Mouse (Mus musculus) testis, adult 2 months (tissue): ENCODE data around the gene Otulin. TPM values are rescaled to one million over a fixed set of nuclear protein-coding genes. Genes with fewer than 3 reads are reported as not detected.

Source experiments
- H3K27ac ChIP-seq: fragments of 200-500 bp; 2 replicates; pipeline ENCODE4 v1.5.1; 2012; ENCODE audit warnings: low read depth, low read length; ENCODE audit not compliant: control insufficient read depth, insufficient read depth
- H3K27me3 ChIP-seq: fragments of 200-500 bp; 2 replicates; pipeline ENCODE4 v1.6.1; 2012; ENCODE audit warnings: mild to moderate bottlenecking, low read length, moderate library complexity; ENCODE audit not compliant: control insufficient read depth, insufficient read depth
- H3K36me3 ChIP-seq: fragments of 200-500 bp; 2 replicates; pipeline ENCODE4 v1.6.1; 2012; ENCODE audit warnings: mild to moderate bottlenecking, low read length; ENCODE audit not compliant: control insufficient read depth, insufficient read depth
- H3K4me1 ChIP-seq: fragments of 200-500 bp; 2 replicates; pipeline ENCODE4 v1.6.1; 2012; ENCODE audit warnings: low read length; ENCODE audit not compliant: control insufficient read depth, insufficient read depth
- H3K4me3 ChIP-seq: fragments of 200-500 bp; 2 replicates; pipeline ENCODE4 v1.5.1; 2012; ENCODE audit warnings: low read depth, mild to moderate bottlenecking, low read length, moderate library complexity, mixed read lengths; ENCODE audit not compliant: control insufficient read depth
- CTCF ChIP-seq: fragments of 200-500 bp; IDR thresholded peaks from 2 replicates; pipeline ENCODE4 v1.5.1; 2012; ENCODE audit warnings: low read depth, mild to moderate bottlenecking, inconsistent platforms, low read length, moderate library complexity; ENCODE audit not compliant: control insufficient read depth, insufficient read depth, insufficient replicate concordance
- POLR2A ChIP-seq: fragments of 200-500 bp; IDR thresholded peaks from 2 replicates; pipeline ENCODE4 v1.6.1; 2012; ENCODE audit warnings: low read depth, mild to moderate bottlenecking, inconsistent platforms, low read length, moderate library complexity; ENCODE audit not compliant: control insufficient read depth
- polyA plus RNA-seq: library from polyadenylated mRNA; depleted of rRNA; stranded (reverse); fragments of >200 nt; gene quantifications from 2 replicates; pipeline ENCODE4 v1.2.3, GENCODE M21; 2012; rRNA removed

Otulin gene
- polyA plus RNA-seq, 1 experiment, result 11.2 TPM

DNA sequence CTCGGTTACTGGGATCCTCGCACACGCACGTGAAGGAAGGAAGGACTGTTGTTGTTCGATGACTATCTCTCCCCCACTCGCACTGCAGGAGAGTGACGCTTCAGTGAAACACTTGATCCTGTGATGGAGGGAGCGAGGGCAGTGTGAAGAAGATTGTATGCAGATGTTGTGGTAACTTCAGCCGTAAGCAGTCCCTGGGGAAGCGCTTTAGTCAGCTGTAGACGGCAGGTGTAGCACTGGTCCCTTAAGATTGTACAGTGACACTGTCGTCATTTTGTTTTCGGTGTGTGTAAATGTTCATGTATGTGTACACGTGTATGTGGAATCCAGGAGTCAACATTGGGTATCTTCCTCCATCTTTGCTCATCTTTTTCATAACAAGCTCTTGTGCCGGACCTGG lies 130.1 kb downstream of the Otulin start:
- Histone ChIP-seq H3K36me3 (no peaks in the 10 kb centered on the region), H3K27ac (no peak overlapping the region), H3K4me3 (no peak overlapping the region), H3K4me1 (no peaks in the 10 kb centered on the region), H3K27me3 (no peaks in the 10 kb centered on the region)
- TF ChIP-seq POLR2A, result no peak

DNA sequence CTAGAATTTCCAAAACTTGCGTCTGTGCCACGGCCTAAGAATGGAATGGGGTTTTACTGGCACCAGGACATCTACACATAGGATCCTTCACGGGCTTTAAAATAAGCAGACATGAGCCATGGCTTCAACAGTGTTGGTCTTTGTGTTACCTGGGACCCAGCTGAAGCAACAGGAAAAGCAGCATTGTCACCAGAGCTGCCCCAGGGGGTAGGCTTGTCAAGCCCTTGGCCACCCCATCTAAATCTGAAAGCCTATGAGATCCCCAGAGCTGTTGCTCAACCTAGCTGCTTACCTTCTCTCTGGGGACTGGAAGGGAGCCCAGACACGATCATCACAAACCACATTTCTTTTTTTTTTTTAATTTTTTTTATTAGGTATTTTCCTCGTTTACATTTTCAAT lies 132.4 kb downstream of the Otulin start:
- Histone ChIP-seq H3K36me3 (no peaks in the 10 kb centered on the region), H3K27me3 (no peaks in the 10 kb centered on the region), H3K4me1 (peaks cover 2% of the 10 kb centered on the region; the same call in 1 of the 2 replicates), H3K4me3 (no peak overlapping the region), H3K27ac (no peak overlapping the region)
- no peak for TF ChIP-seq POLR2A
- TF ChIP-seq CTCF, result no peak

DNA sequence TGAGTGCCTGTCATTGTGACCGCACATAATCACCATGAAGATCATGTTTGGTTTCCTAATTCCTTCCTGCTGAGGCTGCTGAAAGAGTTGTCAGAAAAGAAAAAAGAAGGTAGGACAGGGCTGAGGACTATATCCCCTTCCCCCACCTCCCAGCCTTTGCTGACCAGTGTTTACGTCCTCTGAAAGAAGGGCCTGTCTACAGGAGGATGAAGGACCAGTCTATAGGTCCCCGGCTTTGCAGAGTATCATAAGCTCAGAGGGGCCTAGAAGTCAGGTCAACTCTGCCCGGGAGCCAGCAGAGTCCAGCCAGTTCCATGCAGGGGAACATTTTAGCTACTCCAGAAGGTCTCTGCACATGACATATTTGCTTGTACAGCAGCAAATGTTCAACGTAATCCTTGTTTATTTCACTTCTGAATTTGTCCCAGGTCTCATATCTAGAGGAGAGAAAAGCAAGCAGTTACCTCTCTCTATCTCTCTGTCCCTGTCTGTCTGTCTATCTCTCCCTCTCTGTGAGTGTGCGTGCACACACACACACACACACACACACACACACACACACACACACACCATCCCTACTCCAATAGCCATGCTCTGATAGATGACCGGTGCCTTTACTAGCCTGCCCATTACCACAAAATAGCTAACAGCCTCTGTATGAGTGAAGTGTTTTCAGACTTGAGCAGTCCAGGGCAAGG lies 133.0 kb downstream of the Otulin start:
- Histone ChIP-seq H3K36me3 (no peaks in the 10 kb centered on the region), H3K4me1 (peaks cover 2% of the 10 kb centered on the region; the same call in 1 of the 2 replicates), H3K27ac (no peak overlapping the region), H3K4me3 (no peak overlapping the region), H3K27me3 (no peaks in the 10 kb centered on the region)
- TF ChIP-seq CTCF (no peak), POLR2A (no peak)

DNA sequence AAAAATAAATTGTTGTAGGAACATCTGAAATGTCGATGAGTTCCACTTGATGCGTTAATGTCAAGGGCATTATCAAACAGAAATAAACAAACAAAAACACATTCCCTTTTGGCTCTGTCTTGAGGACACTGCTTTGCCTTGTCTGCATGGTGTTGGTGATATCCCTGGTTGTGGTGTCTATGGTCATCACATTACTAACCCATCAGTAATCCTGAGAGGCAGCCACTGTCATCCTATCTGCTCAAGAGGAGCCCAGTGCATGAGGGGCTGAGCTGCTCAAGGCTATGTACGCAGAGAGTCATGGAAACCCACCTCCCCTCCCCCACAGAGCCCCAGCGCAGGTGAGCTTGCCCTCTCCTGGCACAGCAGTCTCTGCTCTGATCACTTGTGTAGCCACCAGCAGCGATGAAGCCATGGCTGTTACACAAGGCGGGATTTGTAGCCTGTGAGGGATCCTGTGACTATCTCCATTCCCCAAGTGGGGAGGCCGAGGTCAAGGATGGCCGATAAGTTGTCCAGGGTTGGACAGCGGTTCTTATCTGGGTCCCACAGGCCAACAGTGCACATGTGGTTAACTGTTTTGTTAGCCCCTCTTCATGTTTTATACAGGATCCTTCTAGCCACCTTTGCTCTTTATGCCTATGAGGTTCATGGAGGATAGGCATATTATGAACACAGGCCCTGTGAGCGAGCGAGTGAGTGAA lies 133.7 kb downstream of the Otulin start:
- Histone ChIP-seq H3K27me3 (no peaks in the 10 kb centered on the region), H3K4me3 (no peak overlapping the region), H3K27ac (no peak overlapping the region; the same call in 1 of the 2 replicates), H3K36me3 (no peaks in the 10 kb centered on the region), H3K4me1 (peaks cover 2% of the 10 kb centered on the region; the same call in 1 of the 2 replicates)
- TF ChIP-seq CTCF, result no peak

DNA sequence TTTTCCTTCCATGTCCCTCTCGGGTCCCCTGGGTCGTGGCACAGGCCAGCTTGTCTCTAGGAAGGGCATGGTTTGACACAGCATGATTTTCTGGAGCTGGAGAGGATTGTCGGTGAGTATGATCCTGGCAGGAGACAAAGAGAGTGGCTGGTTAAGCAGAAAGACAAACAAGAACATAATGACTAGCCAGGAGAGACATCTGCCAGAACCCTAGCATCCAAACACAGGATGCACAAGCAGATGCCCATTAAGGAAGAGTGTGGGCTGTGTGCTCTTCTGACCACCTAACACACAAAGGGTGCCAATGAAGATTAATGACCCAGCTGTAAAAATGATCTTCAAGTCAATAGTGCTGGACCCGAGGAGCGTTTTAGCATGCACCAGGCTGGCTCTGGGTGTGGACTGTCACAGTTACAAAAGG lies 134.5 kb downstream of the Otulin start:
- Histone ChIP-seq H3K27me3 (no peaks in the 10 kb centered on the region), H3K4me1 (peaks cover 2% of the 10 kb centered on the region; the same call in 1 of the 2 replicates), H3K4me3 (no peak overlapping the region), H3K36me3 (no peaks in the 10 kb centered on the region), H3K27ac (no peak overlapping the region)
- TF ChIP-seq POLR2A, result no peak
- TF ChIP-seq CTCF, result no peak

DNA sequence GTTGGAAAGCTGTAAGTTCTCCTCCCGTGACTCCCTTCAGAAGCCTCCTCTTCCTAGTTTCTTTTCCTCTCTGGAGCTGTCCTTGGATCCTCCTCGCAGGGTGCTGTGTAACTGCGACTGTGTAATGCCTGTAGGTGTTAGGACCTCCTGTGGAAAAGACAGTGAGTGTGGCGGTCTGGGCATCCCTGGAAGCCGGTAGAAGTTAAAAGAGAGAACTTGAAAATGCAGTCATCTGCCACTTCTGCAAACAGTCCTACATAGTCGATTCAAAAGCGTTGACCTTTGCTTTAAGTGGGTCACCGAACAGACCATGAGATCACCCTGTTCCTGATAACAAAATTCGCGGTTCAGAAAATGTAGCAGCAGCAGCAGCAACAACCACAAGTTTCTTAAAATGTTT lies 137.0 kb downstream of the Otulin start:
- Histone ChIP-seq H3K27ac (peak overlapping the region; percentile 51; the same call in 1 of the 2 replicates), H3K4me1 (peaks cover 2% of the 10 kb centered on the region; the same call in 1 of the 2 replicates), H3K36me3 (no peaks in the 10 kb centered on the region), H3K27me3 (no peaks in the 10 kb centered on the region), H3K4me3 (no peak overlapping the region)
- TF ChIP-seq POLR2A (no peak), CTCF (no peak)

DNA sequence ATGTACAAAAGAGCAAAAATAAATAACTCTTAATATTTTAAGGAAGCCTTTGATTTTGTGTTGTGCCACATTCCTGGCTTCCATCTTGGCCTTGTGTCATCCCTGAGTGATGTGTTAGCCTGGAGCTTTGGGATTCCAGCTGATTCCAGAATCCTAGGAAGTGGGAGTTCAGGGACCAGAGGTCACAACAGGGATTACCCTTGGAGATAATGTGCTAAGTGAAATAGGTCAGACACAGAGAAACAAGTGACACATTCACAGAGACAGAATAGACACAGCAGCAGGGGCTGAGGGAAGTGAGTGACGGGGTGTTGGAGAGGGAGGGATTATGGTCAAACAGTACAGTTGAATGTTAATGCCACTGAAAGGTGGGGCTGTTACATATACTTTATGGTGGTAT lies 137.8 kb downstream of the Otulin start:
- no peaks in the 10 kb centered on the region for H3K27me3 ChIP-seq
- no peaks in the 10 kb centered on the region for H3K36me3 ChIP-seq
- H3K4me3 ChIP-seq, result no peak overlapping the region
- peaks cover 2% of the 10 kb centered on the region; the same call in 1 of the 2 replicates for H3K4me1 ChIP-seq
- no peak overlapping the region for H3K27ac ChIP-seq
- TF ChIP-seq CTCF (no peak), POLR2A (no peak)

Other genes starting within 250 kb of the Otulin start
- gene Ank, start 164.0 kb downstream of the Otulin start, polyA plus RNA-seq, result 7.7 and 9.1 TPM in 2 replicates
- 2.1 and 3.1 TPM in 2 replicates for gene Otulinl, start 50.9 kb upstream of the Otulin start, polyA plus RNA-seq